Mouse (Mus musculus) 416B (cell line): ENCODE measurements around the gene Prnd.

Experiments
- DNase-seq: peaks from one replicate; pipeline ENCODE4 v3.0.0; 2011; ENCODE audit warnings: low read depth

Prnd gene

GRCm38 (mm10) chr2:131950598-131951095, at the start of gene Prnd:
Prnd (plus strand) TSS chr2:131950861.
- no peak for DNase-seq

GRCm38 (mm10) chr2:131902423-131902822, 48.2 kb upstream of the Prnd start:
- DNase-seq = no peak

DNA sequence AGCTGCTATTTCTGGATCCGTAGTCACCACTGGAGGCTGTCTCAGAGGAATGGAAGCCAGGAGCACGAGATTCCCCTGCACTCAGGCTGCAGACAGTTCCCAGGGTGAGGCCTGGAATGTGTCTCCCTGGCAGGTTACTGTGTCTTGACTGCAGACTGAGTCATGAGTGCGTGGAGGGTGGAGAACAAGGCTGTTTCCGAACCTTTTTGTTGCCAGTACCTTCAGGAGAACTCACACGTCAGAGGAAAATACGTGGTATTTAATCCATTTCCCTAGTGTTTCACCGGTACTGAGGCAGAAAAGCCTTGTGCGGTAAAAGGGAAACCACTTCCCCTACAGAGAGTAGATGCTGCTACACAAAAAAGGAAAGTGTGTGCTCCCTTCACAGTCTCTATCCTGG, 47.8 kb upstream of the Prnd start:
- DNase-seq = no peak

DNA sequence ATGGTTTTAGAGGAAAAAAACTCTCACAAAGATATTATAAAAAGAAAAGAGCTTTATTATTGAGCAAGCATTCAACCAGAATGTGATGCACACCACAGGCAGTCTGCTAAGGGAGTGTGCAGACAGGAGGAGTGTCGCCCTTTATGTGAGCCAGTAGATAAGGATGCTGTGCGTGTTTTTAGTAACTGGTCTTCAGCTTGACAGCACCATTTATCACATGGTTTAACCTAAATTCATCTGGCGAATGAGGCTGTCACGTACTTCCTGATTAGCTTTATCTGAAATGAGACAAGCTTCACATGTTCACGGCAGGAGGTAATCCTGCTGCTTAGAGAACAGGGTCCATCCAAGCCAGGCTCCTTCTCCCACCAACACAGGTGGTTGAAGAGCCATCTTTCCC, 45.6 kb upstream of the Prnd start:
- DNase-seq = no peak

DNA sequence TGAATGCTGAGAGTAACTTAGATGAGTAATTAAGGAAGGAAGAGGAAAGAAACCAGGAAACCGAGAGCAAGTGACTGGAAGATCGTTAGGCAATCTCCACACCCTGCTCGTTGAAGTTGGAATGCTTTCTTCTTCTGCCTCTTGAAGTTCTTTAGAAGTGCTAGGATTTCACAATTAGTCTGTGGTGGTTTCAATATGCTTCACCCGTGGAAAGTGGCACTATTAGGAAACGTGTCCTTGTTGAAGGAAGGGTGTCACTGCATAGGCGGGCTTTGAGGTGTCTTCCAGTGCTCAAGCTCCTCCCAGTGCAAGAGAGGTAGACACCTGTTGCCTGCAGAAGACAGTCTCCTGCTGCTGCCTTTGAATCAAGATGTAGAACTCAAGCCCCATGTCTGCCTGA, 44.9 kb upstream of the Prnd start:
- DNase-seq = peak; percentile 27

- no peak for DNase-seq
Measured at GRCm38 (mm10) chr2:131906266-131906665, 44.4 kb upstream of the Prnd start.

- DNase-seq = no peak
Measured at GRCm38 (mm10) chr2:131906846-131907245, 43.8 kb upstream of the Prnd start.

- DNase-seq = no peak
Measured at GRCm38 (mm10) chr2:131907311-131907710, 43.4 kb upstream of the Prnd start.

DNA sequence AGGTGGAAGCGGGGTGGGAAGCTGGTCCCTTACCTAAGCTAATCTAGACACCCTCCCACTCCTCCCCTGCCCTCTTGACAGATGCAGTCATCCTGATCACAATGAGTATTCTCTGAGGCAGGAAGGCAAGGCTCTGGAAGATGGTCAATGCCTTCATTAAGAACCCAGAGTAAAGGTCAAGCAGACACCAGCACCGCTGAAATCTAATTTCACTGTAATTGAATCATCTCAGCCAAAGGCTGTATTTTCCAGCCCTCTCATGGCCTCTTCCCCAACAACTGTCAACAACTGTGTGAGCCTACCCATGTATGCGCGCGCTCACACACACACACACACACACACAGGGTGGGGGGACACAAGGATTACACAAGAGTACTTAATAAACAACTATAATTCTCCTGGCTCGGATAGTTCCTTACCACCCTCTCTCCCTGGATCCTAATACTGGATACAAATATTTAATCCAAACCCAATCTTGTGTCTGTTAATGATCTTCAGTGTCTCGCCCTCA, 42.3 kb upstream of the Prnd start:
- no peak for DNase-seq

GRCm38 (mm10) chr2:131908906-131909305, 41.8 kb upstream of the Prnd start:
- no peak for DNase-seq

DNA sequence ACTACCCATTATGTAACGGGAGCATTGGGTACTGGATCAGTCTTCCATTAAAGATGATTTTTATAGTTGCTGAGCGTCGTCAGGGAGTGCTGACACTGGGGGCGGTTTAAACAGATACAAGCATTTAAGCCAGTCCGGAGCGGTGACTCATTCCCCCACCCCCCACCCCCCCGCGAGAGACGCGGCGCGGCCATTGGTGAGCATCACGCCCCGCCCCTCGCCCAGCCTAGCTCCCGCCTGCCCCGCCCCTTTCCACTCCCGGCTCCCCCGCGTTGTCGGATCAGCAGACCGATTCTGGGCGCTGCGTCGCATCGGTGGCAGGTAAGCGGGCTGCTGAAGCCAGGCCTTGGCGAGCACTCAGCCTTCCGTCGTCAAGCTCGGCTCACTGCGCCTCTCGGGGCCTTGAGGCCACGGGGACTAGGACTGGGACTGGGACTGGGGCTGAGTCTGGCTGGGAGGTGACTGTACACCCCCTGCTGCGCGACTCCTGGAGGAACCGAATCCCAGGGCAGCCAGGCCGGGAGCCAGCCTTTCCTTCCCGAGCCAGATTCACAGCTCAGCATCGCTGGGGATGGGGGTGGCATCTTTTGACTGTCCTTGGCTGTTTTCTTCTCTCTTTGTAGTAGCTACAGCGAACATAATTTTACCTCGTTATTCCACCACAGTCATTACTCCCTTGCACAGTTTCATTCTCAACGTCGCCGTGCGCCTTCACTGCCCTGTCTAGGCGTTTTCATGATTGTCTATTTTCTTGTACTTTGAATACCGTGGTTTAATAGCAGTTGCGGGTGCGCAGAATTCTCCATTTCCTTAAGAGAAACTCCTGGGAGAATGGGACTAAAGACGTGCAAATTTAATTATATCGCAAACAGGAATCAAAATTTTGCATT, 40.7 kb upstream of the Prnd start, which contains the start of the genes Prnp and Prn:
Gene Prnp, plus strand, starts transcription at position 246 of the 890 bp plus-strand sequence.
Gene Prn, plus strand, starts transcription at position 275 of the 890 bp plus-strand sequence.
- peak; percentile 88 for DNase-seq

DNA sequence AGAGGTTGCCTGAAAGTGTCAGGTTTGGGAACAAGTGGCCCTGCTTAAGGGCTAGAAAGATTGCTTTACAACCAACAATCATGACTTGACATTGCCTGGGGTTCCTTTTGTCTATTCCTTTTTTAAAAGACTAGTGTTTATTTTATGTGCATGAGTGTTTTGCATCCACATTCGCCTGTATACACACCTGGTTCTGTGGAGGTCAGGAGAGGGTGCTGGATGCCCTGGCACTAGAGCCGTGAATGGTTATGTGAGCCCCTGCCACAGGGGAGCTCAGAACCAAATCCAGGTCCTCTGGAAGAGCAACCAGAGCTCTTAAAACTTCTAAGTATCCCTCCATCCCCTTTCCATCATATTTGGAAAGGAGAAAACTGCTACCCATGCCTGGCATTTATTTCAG, 39.8 kb upstream of the Prnd start:
- DNase-seq = no peak

GRCm38 (mm10) chr2:131911341-131911740, 39.3 kb upstream of the Prnd start:
- DNase-seq = no peak

DNA sequence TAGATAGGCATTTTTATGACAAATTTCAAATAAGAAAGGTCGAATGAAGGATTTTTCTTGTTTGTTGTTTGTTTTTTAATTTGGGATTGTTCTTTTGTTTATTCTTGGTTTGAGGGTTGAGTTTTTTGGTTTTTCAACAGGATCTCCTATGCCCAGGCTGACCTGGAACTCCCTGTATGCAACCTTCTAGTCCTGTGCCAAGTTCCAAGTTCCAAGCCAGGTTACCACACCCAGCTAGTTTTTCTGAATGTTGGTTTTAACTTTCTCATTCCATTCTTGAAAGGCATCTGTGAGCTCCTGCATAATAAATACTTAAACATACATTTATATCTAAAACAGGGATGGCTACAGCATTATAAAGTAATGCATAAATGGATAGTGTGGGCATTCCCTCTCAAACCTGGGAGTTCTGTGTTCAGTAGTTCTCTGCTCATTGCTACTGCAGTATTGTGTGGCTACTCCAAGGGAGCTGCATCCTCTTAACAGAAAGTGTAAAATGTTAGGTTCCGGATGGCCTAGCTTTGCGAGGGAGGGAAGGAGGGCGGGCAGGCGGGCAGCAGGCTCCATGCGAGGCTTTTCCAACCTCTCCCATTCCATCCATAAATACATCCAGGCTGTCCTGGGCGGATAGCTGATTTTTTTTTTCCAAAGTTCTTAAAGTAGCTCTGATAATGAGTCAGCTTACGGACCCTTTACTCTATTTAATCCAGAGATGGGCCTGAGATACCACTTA, 38.0 kb upstream of the Prnd start:
- no peak for DNase-seq

- DNase-seq = no peak
Measured at GRCm38 (mm10) chr2:131932275-131932902, 18.3 kb upstream of the Prnd start.

DNA sequence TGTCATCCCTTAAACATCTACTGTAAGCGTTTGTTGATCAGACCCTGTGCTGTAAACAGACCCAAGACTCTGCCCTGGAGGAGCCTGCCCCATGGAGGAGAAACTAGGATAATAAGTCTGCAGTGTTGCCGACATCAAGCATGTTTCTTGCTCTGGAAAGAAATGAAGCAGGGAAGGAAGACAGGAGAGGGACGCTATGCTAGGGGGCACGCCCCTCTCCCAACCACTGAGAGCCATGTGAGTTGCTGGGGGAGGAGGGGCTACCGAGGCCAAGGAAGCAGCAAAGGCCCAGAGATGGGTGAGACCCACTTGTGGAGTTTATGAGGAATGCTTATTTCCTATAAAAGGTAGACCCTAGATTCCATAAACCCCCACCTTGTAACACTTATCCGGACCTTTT, 17.6 kb upstream of the Prnd start:
- DNase-seq = no peak

- DNase-seq = no peak
Measured at GRCm38 (mm10) chr2:131933598-131933997, 17.1 kb upstream of the Prnd start.

GRCm38 (mm10) chr2:131934243-131934642, 16.4 kb upstream of the Prnd start:
- no peak for DNase-seq

DNA sequence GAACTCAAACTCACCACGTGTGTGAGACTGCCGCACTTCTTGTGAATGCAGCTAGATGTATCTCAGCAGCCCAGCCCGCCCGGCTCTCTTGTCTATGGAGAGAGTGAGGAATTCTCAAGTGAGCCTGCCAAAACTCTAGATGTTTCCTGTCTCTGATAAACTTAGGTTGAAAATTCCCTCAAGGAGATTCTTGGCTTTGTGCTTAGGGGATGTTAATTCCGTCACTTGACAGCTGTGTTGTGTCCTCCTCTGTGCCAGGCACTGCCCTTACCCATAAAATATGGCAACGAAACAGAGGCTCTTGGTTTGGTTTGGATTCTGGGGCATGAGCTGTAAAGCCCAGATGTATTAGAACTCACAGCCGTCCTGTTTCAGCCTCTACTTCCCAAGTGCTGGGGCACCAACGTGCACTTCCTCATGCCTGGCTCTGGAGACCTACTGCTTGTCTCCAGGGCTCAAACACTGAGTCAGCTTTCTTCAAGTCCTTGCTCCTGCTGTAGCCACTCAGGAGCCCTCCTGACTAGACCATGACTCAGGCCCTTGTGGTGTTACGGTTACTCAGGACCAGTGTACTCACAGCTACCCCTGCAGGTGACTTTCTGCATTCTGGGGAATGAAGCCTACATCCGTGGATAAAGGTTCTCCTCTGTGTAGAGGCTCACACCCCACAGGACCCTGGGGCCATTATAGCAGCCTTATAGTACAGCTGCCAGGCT, 15.1 kb upstream of the Prnd start:
- peak; percentile 93 for DNase-seq

DNA sequence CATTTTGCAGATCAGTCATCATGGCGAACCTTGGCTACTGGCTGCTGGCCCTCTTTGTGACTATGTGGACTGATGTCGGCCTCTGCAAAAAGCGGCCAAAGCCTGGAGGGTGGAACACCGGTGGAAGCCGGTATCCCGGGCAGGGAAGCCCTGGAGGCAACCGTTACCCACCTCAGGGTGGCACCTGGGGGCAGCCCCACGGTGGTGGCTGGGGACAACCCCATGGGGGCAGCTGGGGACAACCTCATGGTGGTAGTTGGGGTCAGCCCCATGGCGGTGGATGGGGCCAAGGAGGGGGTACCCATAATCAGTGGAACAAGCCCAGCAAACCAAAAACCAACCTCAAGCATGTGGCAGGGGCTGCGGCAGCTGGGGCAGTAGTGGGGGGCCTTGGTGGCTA, 14.3 kb upstream of the Prnd start:
- no peak for DNase-seq

DNA sequence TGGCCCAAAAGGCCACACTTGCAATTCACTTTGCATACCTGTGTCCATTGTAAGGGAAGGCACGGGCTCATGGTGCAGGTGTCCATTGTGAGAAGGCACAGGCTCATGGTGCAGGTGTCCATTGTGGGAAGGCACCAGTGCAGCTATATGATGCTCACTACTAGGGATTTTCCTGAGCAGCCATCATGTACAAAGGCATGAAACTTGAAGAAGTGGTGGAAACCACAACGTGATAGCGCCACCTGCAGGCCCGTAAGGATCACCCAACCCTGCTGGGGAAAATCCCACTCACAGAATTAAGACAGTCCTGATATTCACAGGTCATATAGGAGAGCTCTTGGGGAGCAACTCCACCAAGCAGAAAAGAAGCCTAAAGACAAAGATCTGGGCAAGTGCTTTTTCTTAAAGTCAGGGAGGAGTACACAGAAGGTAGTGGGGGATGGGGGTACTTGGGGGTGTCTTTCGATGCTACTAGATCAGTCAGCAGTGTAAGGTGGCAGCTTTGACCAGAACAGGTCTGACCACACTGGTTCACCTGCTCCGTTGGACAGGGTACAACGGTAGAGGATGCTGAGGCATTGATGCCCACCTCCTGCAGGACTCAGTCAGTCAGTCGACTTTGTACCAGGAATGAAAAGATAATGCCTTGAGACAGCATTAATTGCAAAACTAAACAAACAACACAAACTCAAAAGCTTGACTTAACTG, 11.1 kb upstream of the Prnd start:
- DNase-seq = peak; percentile 71
